ENCODE assay signal across 8 mouse cellular contexts in genomic region chr5:138118041-138118440, GRCm38 (mm10). TPM values are rescaled to one million over a fixed set of nuclear protein-coding genes. Genes with fewer than 3 reads are reported as not detected.
DNase-seq lines count a peak whose midpoint lies in the region; ATAC-seq and TF ChIP-seq lines count a peak whose summit lies in the region.

No protein-coding gene starts in this region.

- H3K79me2 ChIP-seq in CH12.LX (replicated peaks; ENCODE audit: control insufficient read depth, extremely low read depth, insufficient read depth, poor library complexity, severe bottlenecking) = peaks cover 6% of the 10 kb centered on the region; the same call in 1 of the 2 replicates

- no peaks in the 10 kb centered on the region for H3K27me3 ChIP-seq in heart, embryonic 11.5 days (ENCODE audit: control insufficient read depth, insufficient read depth, low read length)
- H3K27me3 ChIP-seq in CH12.LX (replicated peaks) = no peaks in the 10 kb centered on the region
- H3K27me3 ChIP-seq in forebrain, embryonic 13.5 days = no peaks in the 10 kb centered on the region
- no peaks in the 10 kb centered on the region for H3K27me3 ChIP-seq in liver, embryonic 14.5 days (ENCODE audit: control insufficient read depth, insufficient read depth, low read length)

- no peak for TF ChIP-seq EP300 in CH12.LX (IDR thresholded peaks at IDR 0.05; ENCODE audit: low read length)
- no peak for TF ChIP-seq EP300 in liver, embryonic 14.5 days (IDR thresholded peaks at IDR 0.05; ENCODE audit: low read depth)

- dilution Hi-C loops in CH12.LX (cut with MboI; ENCODE audit: extremely low pct_ligation_motif_present, extremely low pct_unique_long_range_greater_than_20kb, low sequenced_read_pairs) = no loop called here

- H3K9me3 ChIP-seq in heart, embryonic 11.5 days (replicated peaks; ENCODE audit: control insufficient read depth, low read length) = no peaks in the 10 kb centered on the region
- H3K9me3 ChIP-seq in CH12.LX (replicated peaks; ENCODE audit: low read length) = no peaks in the 10 kb centered on the region
- no peaks in the 10 kb centered on the region for H3K9me3 ChIP-seq in forebrain, embryonic 13.5 days (replicated peaks)
- no peaks in the 10 kb centered on the region for H3K9me3 ChIP-seq in liver, embryonic 14.5 days (ENCODE audit: control insufficient read depth, low read length)

- peak; percentile 10 to 45; a peak in 2 of 4 replicates for TF ChIP-seq CTCF in CH12.LX (conservative IDR thresholded peaks at IDR 0.05 in 1 of 2, IDR thresholded peaks at IDR 0.05 in 1 of 2; ENCODE audit: low read depth in 2 of 2, low read length in 2 of 2)
- TF ChIP-seq CTCF in liver, embryonic 14.5 days (IDR thresholded peaks at IDR 0.05; ENCODE audit: low read depth) = peak; percentile 25

- peaks cover 3% of the 10 kb centered on the region; the same call in 1 of the 2 replicates for H3K4me1 ChIP-seq in heart, embryonic 11.5 days (ENCODE audit: control insufficient read depth, insufficient read depth, low read length)
- H3K4me1 ChIP-seq in CH12.LX (ENCODE audit: control insufficient read depth in 1 of 2, insufficient read depth in 2 of 2) = peaks cover 7 to 17% of the 10 kb centered on the region in 2 experiments
- H3K4me1 ChIP-seq in forebrain, embryonic 13.5 days = peaks cover 19% of the 10 kb centered on the region
- H3K4me1 ChIP-seq in liver, embryonic 14.5 days (replicated peaks; ENCODE audit: control insufficient read depth in 2 of 2, insufficient read depth in 2 of 2, low read length in 1 of 2) = peaks cover 14 to 23% of the 10 kb centered on the region in 2 experiments

- peak overlapping the region; percentile 91; the same call in 1 of the 2 replicates for H3K9ac ChIP-seq in heart, embryonic 11.5 days (ENCODE audit: low read depth, low read length)
- H3K9ac ChIP-seq in CH12.LX (ENCODE audit: insufficient read depth, low read depth) = peak overlapping the region; percentile 83; the same call in 1 of the 2 replicates
- H3K9ac ChIP-seq in forebrain, embryonic 13.5 days = peak overlapping the region; percentile 83
- H3K9ac ChIP-seq in liver, embryonic 14.5 days (replicated peaks) = peak overlapping the region; percentile 85; the same call in 1 of the 2 replicates

- no peak for DNase-seq in heart, adult 8-10 months (ENCODE audit: low spot score)
- no peak for DNase-seq in CH12.LX (ENCODE audit: extremely low read depth)
- no peak for DNase-seq in liver, embryonic 14.5 days (ENCODE audit: low read depth in 3 of 3, low spot score in 3 of 3)
- no peak for DNase-seq in thymus, postnatal 10 days (ENCODE audit: low spot score in 2 of 2)
- no peak for DNase-seq in spleen, postnatal 10 days (ENCODE audit: low spot score in 2 of 2)
- no peak for DNase-seq in Muller cell, postnatal 12 days (ENCODE audit: inconsistent ontology term)

- TF ChIP-seq POLR2A in CH12.LX (IDR thresholded peaks at IDR 0.05; ENCODE audit: low read depth, low read length) = no peak

- H3K27ac ChIP-seq in heart, embryonic 11.5 days (ENCODE audit: low read depth, low read length) = no peak overlapping the region
- no peak overlapping the region for H3K27ac ChIP-seq in CH12.LX (ENCODE audit: insufficient read depth, low read depth)
- H3K27ac ChIP-seq in forebrain, embryonic 13.5 days = no peak overlapping the region
- H3K27ac ChIP-seq in liver, embryonic 14.5 days = no peak overlapping the region; the same call in 1 of the 2 replicates

- TF ChIP-seq RAD21 in CH12.LX (IDR thresholded peaks at IDR 0.05; ENCODE audit: low read depth, low read length) = no peak

- peak overlapping the region; percentile 83 for H3K4me3 ChIP-seq in heart, embryonic 11.5 days (ENCODE audit: low read depth, low read length)
- H3K4me3 ChIP-seq in CH12.LX (replicated peaks in 1 of 3; ENCODE audit: low read depth in 2 of 3, low read length in 2 of 3, poor library complexity in 1 of 3) = peak overlapping the region; percentile 71 to 74 (median 71)
- peak overlapping the region; percentile 75 for H3K4me3 ChIP-seq in forebrain, embryonic 13.5 days
- H3K4me3 ChIP-seq in liver, embryonic 14.5 days (ENCODE audit: insufficient read depth in 1 of 2, low read depth in 2 of 2, low read length in 2 of 2) = peak overlapping the region; percentile 85 to 98

- 83% methylated on average over 3 of the region's 3 CpGs for WGBS in heart, embryonic 11.5 days (ENCODE audit: insufficient replicate concordance)
- 80% methylated on average over 3 of the region's 3 CpGs for WGBS in forebrain, embryonic 13.5 days
- WGBS in liver, embryonic 14.5 days (ENCODE audit: insufficient replicate concordance) = 52% methylated on average over 3 of the region's 3 CpGs

- H3K36me3 ChIP-seq in heart, embryonic 11.5 days (ENCODE audit: control insufficient read depth, insufficient read depth, low read length) = peaks cover 6% of the 10 kb centered on the region; the same call in 1 of the 2 replicates
- peaks cover 11% of the 10 kb centered on the region in 2 experiments for H3K36me3 ChIP-seq in CH12.LX (replicated peaks in 1 of 2; ENCODE audit: control insufficient read depth in 1 of 2, insufficient read depth in 1 of 2, low read length in 1 of 2)
- H3K36me3 ChIP-seq in forebrain, embryonic 13.5 days (ENCODE audit: poor library complexity, severe bottlenecking) = peaks cover 36% of the 10 kb centered on the region
- no peaks in the 10 kb centered on the region; the same call in 1 of the 2 replicates for H3K36me3 ChIP-seq in liver, embryonic 14.5 days (replicated peaks; ENCODE audit: control insufficient read depth, insufficient read depth, low read depth)

- H3K4me2 ChIP-seq in heart, embryonic 11.5 days = peak overlapping the region; percentile 71
- peak overlapping the region; percentile 81 for H3K4me2 ChIP-seq in CH12.LX (ENCODE audit: insufficient read depth, low read depth, poor library complexity, severe bottlenecking)
- peak overlapping the region; percentile 72 for H3K4me2 ChIP-seq in forebrain, embryonic 13.5 days
- peak overlapping the region; percentile 88 for H3K4me2 ChIP-seq in liver, embryonic 14.5 days (ENCODE audit: low read depth)

- no peak for ATAC-seq in heart, embryonic 11.5 days (replicated peaks; ENCODE audit: insufficient number of reproducible peaks, low FRiP score, low TSS enrichment)
- ATAC-seq in forebrain, embryonic 13.5 days = no peak
- ATAC-seq in liver, embryonic 14.5 days (ENCODE audit: insufficient read depth) = no peak

- in situ Hi-C loops in CH12.LX (cut with MboI; ENCODE audit: low pct_ligation_motif_present, low pct_unique_long_range_greater_than_20kb, low sequenced_read_pairs) = no loop called here

TF ChIP-seq in CH12.LX, 34 proteins besides CTCF, POLR2A, EP300 and RAD21 (continues in another document):
- 0 out of 2 replicates have a peak, but pooled peaks have one; percentile 45 for TF ChIP-seq TBP (conservative IDR thresholded peaks at IDR 0.05; ENCODE audit: low read depth, low read length)

RNA-seq across cellular contexts. Expression of gene Zscan21, which starts 1.3 kb away (rescaled TPM):
- polyA plus RNA-seq in heart, embryonic 11.5 days (2014; fragmentation: Nextera tagmentation; extraction: Ambion mirVana) = 45.7 and 48.5 TPM in 2 replicates
- total RNA-seq in heart, adult 8-10 months (2022) = 10 to 100 TPM; 11.2 to 12.9 (median 11.9) TPM
- total RNA-seq in CH12.LX (2012; rRNA removed) (9.0 and 10.8 TPM in 2 replicates), CH12.LX (2014; rRNA removed) (9.0 and 9.6 TPM in 2 replicates)
- 12.1 and 13.6 TPM in 2 replicates for polyA plus RNA-seq in CH12.LX (2012; ENCODE audit: insufficient read length, low read depth)
- polyA plus RNA-seq in forebrain, embryonic 13.5 days (2015; fragmentation: Nextera tagmentation; extraction: Ambion mirVana) = 111 and 123 TPM in 2 replicates
- 5.3 and 7.7 TPM in 2 replicates for polyA plus RNA-seq in liver, embryonic 14.5 days (2012; rRNA removed)
- 13.3 and 13.9 TPM in 2 replicates for polyA plus RNA-seq in liver, embryonic 14.5 days (2014; fragmentation: Nextera tagmentation; extraction: Ambion mirVana)

RNA-seq across cellular contexts. Expression of gene Zkscan1, which starts 33.2 kb away (rescaled TPM):
- 13.0 and 18.1 TPM in 2 replicates for polyA plus RNA-seq in heart, embryonic 11.5 days (2014; fragmentation: Nextera tagmentation; extraction: Ambion mirVana)
- 10 to 100 TPM; 13.7 to 16.2 (median 15.3) TPM for total RNA-seq in heart, adult 8-10 months (2022)
- 9.5 and 10.5 TPM in 2 replicates for total RNA-seq in CH12.LX (2012; rRNA removed)
- total RNA-seq in CH12.LX (2014; rRNA removed) = 10.7 and 12.0 TPM in 2 replicates
- 8.9 and 9.2 TPM in 2 replicates for polyA plus RNA-seq in CH12.LX (2012; ENCODE audit: insufficient read length, low read depth)
- 24.7 and 27.5 TPM in 2 replicates for polyA plus RNA-seq in forebrain, embryonic 13.5 days (2015; fragmentation: Nextera tagmentation; extraction: Ambion mirVana)
- polyA plus RNA-seq in liver, embryonic 14.5 days (2012; rRNA removed) = 1.5 and 2.2 TPM in 2 replicates
- 4.7 and 4.9 TPM in 2 replicates for polyA plus RNA-seq in liver, embryonic 14.5 days (2014; fragmentation: Nextera tagmentation; extraction: Ambion mirVana)

RNA-seq across cellular contexts. Expression of gene Zfp113, which starts 37.5 kb away (rescaled TPM):
- 8.0 and 10.0 TPM in 2 replicates for polyA plus RNA-seq in heart, embryonic 11.5 days (2014; fragmentation: Nextera tagmentation; extraction: Ambion mirVana)
- 1 to 10 TPM; 6.2 to 8.5 (median 8.3) TPM for total RNA-seq in heart, adult 8-10 months (2022)
- total RNA-seq in CH12.LX (2012; rRNA removed) (5.2 and 5.8 TPM in 2 replicates), CH12.LX (2014; rRNA removed) (5.5 and 7.0 TPM in 2 replicates)
- polyA plus RNA-seq in CH12.LX (2012; ENCODE audit: insufficient read length, low read depth) = 4.1 and 4.4 TPM in 2 replicates
- polyA plus RNA-seq in forebrain, embryonic 13.5 days (2015; fragmentation: Nextera tagmentation; extraction: Ambion mirVana) = 46.1 and 49.5 TPM in 2 replicates
- 0.81 and 1.4 TPM in 2 replicates for polyA plus RNA-seq in liver, embryonic 14.5 days (2012; rRNA removed)
- 2.6 and 2.7 TPM in 2 replicates for polyA plus RNA-seq in liver, embryonic 14.5 days (2014; fragmentation: Nextera tagmentation; extraction: Ambion mirVana)

RNA-seq across cellular contexts. Expression of gene Cops6, which starts 42.8 kb away (rescaled TPM):
- polyA plus RNA-seq in heart, embryonic 11.5 days (2014; fragmentation: Nextera tagmentation; extraction: Ambion mirVana) = 253 and 277 TPM in 2 replicates
- total RNA-seq in heart, adult 8-10 months (2022) = 100 to 1,000 TPM; 117 to 139 (median 133) TPM
- total RNA-seq in CH12.LX (2012; rRNA removed) (78.4 and 80.6 TPM in 2 replicates), CH12.LX (2014; rRNA removed) (86.4 and 88.4 TPM in 2 replicates)
- 205 and 210 TPM in 2 replicates for polyA plus RNA-seq in CH12.LX (2012; ENCODE audit: insufficient read length, low read depth)
- polyA plus RNA-seq in forebrain, embryonic 13.5 days (2015; fragmentation: Nextera tagmentation; extraction: Ambion mirVana) = 308 and 315 TPM in 2 replicates
- polyA plus RNA-seq in liver, embryonic 14.5 days (2012; rRNA removed) = 57.7 and 62.4 TPM in 2 replicates
- 123 and 128 TPM in 2 replicates for polyA plus RNA-seq in liver, embryonic 14.5 days (2014; fragmentation: Nextera tagmentation; extraction: Ambion mirVana)

RNA-seq across cellular contexts. Expression of gene Ap4m1, which starts 53.8 kb away (rescaled TPM):
- polyA plus RNA-seq in heart, embryonic 11.5 days (2014; fragmentation: Nextera tagmentation; extraction: Ambion mirVana) = 10.2 TPM in 2 replicates
- total RNA-seq in heart, adult 8-10 months (2022) = 10 to 100 TPM in 1 of 4 experiments, 1 to 10 TPM in 3; 6.0 to 11.3 (median 7.6) TPM
- 16.7 and 17.4 TPM in 2 replicates for total RNA-seq in CH12.LX (2012; rRNA removed)
- total RNA-seq in CH12.LX (2014; rRNA removed) = 20.4 and 21.5 TPM in 2 replicates
- 26.3 and 27.5 TPM in 2 replicates for polyA plus RNA-seq in CH12.LX (2012; ENCODE audit: insufficient read length, low read depth)
- polyA plus RNA-seq in forebrain, embryonic 13.5 days (2015; fragmentation: Nextera tagmentation; extraction: Ambion mirVana) = 29.2 and 29.7 TPM in 2 replicates
- 10.3 and 10.8 TPM in 2 replicates for polyA plus RNA-seq in liver, embryonic 14.5 days (2012; rRNA removed)
- polyA plus RNA-seq in liver, embryonic 14.5 days (2014; fragmentation: Nextera tagmentation; extraction: Ambion mirVana) = 3.9 and 4.6 TPM in 2 replicates
